Mouse (Mus musculus) adrenal gland, adult 18-20 months (tissue): ENCODE measurements around the gene Ccdc113. TPM values are rescaled to one million over a fixed set of nuclear protein-coding genes. Genes with fewer than 3 reads are reported as not detected.
"Not testable (repeated sequence)": the region's sequence is repeated elsewhere in the genome, so short reads cannot be mapped to it uniquely, and the experiment has no call there.

Experiments used
- DNase-seq, 2 experiments: peaks; one replicate each; pipeline ENCODE4 v3.0.0; 2021 to 2022; ENCODE audit warnings: low spot score in 2 of 2
- total RNA-seq, 2 experiments: library from RNA; stranded (reverse); gene quantifications; 1 replicate in 1 of 2; 2 replicates in 1 of 2; pipeline ENCODE4 v1.2.3; 2021

The Ccdc113 gene
- total RNA-seq, 2 experiments from 2014 or later: 0.54 to 0.63 TPM

GRCm38 (mm10) chr8:95599861-95600260 is 66.0 kb downstream of the Ccdc113 start:
- DNase-seq: peak; percentile 46 to 50

GRCm38 (mm10) chr8:95601306-95601705 is 67.4 kb downstream of the Ccdc113 start:
- no peak for DNase-seq

- no peak for DNase-seq
Measured at GRCm38 (mm10) chr8:95602168-95602567, 68.3 kb downstream of the Ccdc113 start.

GRCm38 (mm10) chr8:95606509-95606908 is 72.6 kb downstream of the Ccdc113 start:
- not testable (repeated sequence) for DNase-seq

GRCm38 (mm10) chr8:95607210-95607609 is 73.3 kb downstream of the Ccdc113 start:
- DNase-seq: peak in 1 of 2 experiments; percentile 10

Other genes starting within 250 kb of the Ccdc113 start
- gene Cngb1, start 227.5 kb upstream of the Ccdc113 start, total RNA-seq: under 1 TPM; 0.20 to 0.22 TPM
- 1 to 10 TPM in 1 of 2 experiments, under 1 TPM in 1; 0.64 to 1.3 TPM for gene Tepp, start 223.5 kb upstream of the Ccdc113 start, total RNA-seq
- 10 to 100 TPM in 1 of 2 experiments, 1 to 10 TPM in 1; 9.4 to 11.0 TPM for gene Zfp319, start 202.1 kb upstream of the Ccdc113 start, total RNA-seq
- gene Usb1, start 201.8 kb upstream of the Ccdc113 start, total RNA-seq: 10 to 100 TPM; 11.6 to 11.9 TPM
- 1 to 10 TPM; 5.6 to 8.9 TPM for gene Mmp15, start 181.8 kb upstream of the Ccdc113 start, total RNA-seq
- 10 to 100 TPM; 25.8 to 33.6 TPM for gene Cfap20, start 99.2 kb upstream of the Ccdc113 start, total RNA-seq
- 10 to 100 TPM; 70.3 to 88.4 TPM for gene Csnk2a2, start 44.0 kb upstream of the Ccdc113 start, total RNA-seq
- not detected for gene Prss54, start 42.3 kb downstream of the Ccdc113 start, total RNA-seq
- gene Gins3, start 99.4 kb downstream of the Ccdc113 start, total RNA-seq: 1 to 10 TPM; 1.6 to 1.7 TPM
- gene Ndrg4, start 142.9 kb downstream of the Ccdc113 start, total RNA-seq: 10 to 100 TPM; 28.2 to 28.7 TPM
- 10 to 100 TPM; 29.0 to 38.2 TPM for gene Setd6, start 181.8 kb downstream of the Ccdc113 start, total RNA-seq